Mouse (Mus musculus): ENCODE measurements around the gene Wipi2. TPM values are rescaled to one million over a fixed set of nuclear protein-coding genes. Genes with fewer than 3 reads are reported as not detected.

Wipi2 gene
- 100 to 1,000 TPM; 101 to 108 TPM for total RNA-seq (2021)

GRCm38 (mm10) chr5:142627398-142627797 lies at the start of gene Wipi2:
Wipi2 (plus strand) TSS chr5:142627698.
- DNase-seq (ENCODE audit: low spot score in 2 of 2), result no peak
- intact Hi-C loops (cut with DNase I), result no loop called here

GRCm38 (mm10) chr5:142578192-142578591 lies 49.3 kb upstream of the Wipi2 start:
- intact Hi-C loops (cut with DNase I), result no loop called here
- no peak for DNase-seq (ENCODE audit: low spot score in 2 of 2)

GRCm38 (mm10) chr5:142581517-142581916 lies 46.0 kb upstream of the Wipi2 start:
- intact Hi-C loops (cut with DNase I), result loop anchor here (1.0 kb wide), 1 partner anchor 39 kb away; no protein-coding TSS in a partner anchor
- DNase-seq (ENCODE audit: low spot score in 2 of 2), result peak; percentile 54 to 55

GRCm38 (mm10) chr5:142583616-142584126 lies 43.8 kb upstream of the Wipi2 start:
- intact Hi-C loops (cut with DNase I), result no loop called here

GRCm38 (mm10) chr5:142590953-142591616 lies 36.4 kb upstream of the Wipi2 start:
- DNase-seq (ENCODE audit: low spot score in 2 of 2), result no peak
- intact Hi-C loops (cut with DNase I), result no loop called here

More at GRCm38 (mm10) chr5:142583616-142584126, 43.8 kb upstream of the Wipi2 start:
- peak in 1 of 2 experiments; percentile 49 for DNase-seq (ENCODE audit: low spot score in 2 of 2)

- intact Hi-C loops (cut with DNase I), result no loop called here
- DNase-seq (ENCODE audit: low spot score in 2 of 2), result peak; percentile 41 to 43
Observed at GRCm38 (mm10) chr5:142595698-142596097, 31.8 kb upstream of the Wipi2 start.

GRCm38 (mm10) chr5:142596723-142597122 lies 30.8 kb upstream of the Wipi2 start:
- intact Hi-C loops (cut with DNase I), result no loop called here
- no peak for DNase-seq (ENCODE audit: low spot score in 2 of 2)

GRCm38 (mm10) chr5:142597648-142598390 lies 29.7 kb upstream of the Wipi2 start:
- DNase-seq (ENCODE audit: low spot score in 2 of 2), result no peak
- intact Hi-C loops (cut with DNase I), result no loop called here

GRCm38 (mm10) chr5:142604379-142604778 lies 23.1 kb upstream of the Wipi2 start:
- intact Hi-C loops (cut with DNase I), result no loop called here
- no peak for DNase-seq (ENCODE audit: low spot score in 2 of 2)

GRCm38 (mm10) chr5:142605288-142605687 lies 22.2 kb upstream of the Wipi2 start:
- no peak for DNase-seq (ENCODE audit: low spot score in 2 of 2)
- intact Hi-C loops (cut with DNase I), result no loop called here

- intact Hi-C loops (cut with DNase I), result no loop called here
Observed at GRCm38 (mm10) chr5:142608259-142608988, 19.1 kb upstream of the Wipi2 start, which contains the start of gene Mmd2. Mmd2 (minus strand) TSS chr5:142608800.

GRCm38 (mm10) chr5:142608989-142609325 lies 18.5 kb upstream of the Wipi2 start:
- intact Hi-C loops (cut with DNase I), result no loop called here
- DNase-seq (ENCODE audit: low spot score in 2 of 2), result no peak

More at GRCm38 (mm10) chr5:142608259-142608988, 19.1 kb upstream of the Wipi2 start, which contains the start of gene Mmd2:
- peak; percentile 65 to 72 for DNase-seq (ENCODE audit: low spot score in 2 of 2)

GRCm38 (mm10) chr5:142610362-142610761 lies 17.1 kb upstream of the Wipi2 start:
- intact Hi-C loops (cut with DNase I), result no loop called here
- no peak for DNase-seq (ENCODE audit: low spot score in 2 of 2)

GRCm38 (mm10) chr5:142614513-142614912 lies 13.0 kb upstream of the Wipi2 start:
- DNase-seq (ENCODE audit: low spot score in 2 of 2), result no peak
- intact Hi-C loops (cut with DNase I), result no loop called here

GRCm38 (mm10) chr5:142615638-142616037 lies 11.9 kb upstream of the Wipi2 start:
- no peak for DNase-seq (ENCODE audit: low spot score in 2 of 2)
- intact Hi-C loops (cut with DNase I), result no loop called here

- intact Hi-C loops (cut with DNase I), result no loop called here
Observed at GRCm38 (mm10) chr5:142616326-142616725, 11.2 kb upstream of the Wipi2 start.

GRCm38 (mm10) chr5:142619866-142620265 lies 7.6 kb upstream of the Wipi2 start:
- intact Hi-C loops (cut with DNase I), result loop anchor here (1.0 to 5.0 kb wide), 3 partner anchors 39 to 118 kb away; no protein-coding TSS in a partner anchor
- peak; percentile 46 to 55 for DNase-seq (ENCODE audit: low spot score in 2 of 2)

More at GRCm38 (mm10) chr5:142616326-142616725, 11.2 kb upstream of the Wipi2 start:
- no peak for DNase-seq (ENCODE audit: low spot score in 2 of 2)

GRCm38 (mm10) chr5:142621421-142621820 lies 6.1 kb upstream of the Wipi2 start:
- intact Hi-C loops (cut with DNase I), result loop anchor here (5.0 kb wide), 1 partner anchor 119 kb away; no protein-coding TSS in a partner anchor
- no peak for DNase-seq (ENCODE audit: low spot score in 2 of 2)

GRCm38 (mm10) chr5:142622134-142622533 lies 5.4 kb upstream of the Wipi2 start:
- intact Hi-C loops (cut with DNase I), result loop anchor here (5.0 kb wide), 1 partner anchor 120 kb away; no protein-coding TSS in a partner anchor

GRCm38 (mm10) chr5:142623080-142623479 lies 4.4 kb upstream of the Wipi2 start:
- intact Hi-C loops (cut with DNase I), result loop anchor here (5.0 kb wide), 1 partner anchor 121 kb away; no protein-coding TSS in a partner anchor

More at GRCm38 (mm10) chr5:142622134-142622533, 5.4 kb upstream of the Wipi2 start:
- no peak for DNase-seq (ENCODE audit: low spot score in 2 of 2)

More at GRCm38 (mm10) chr5:142623080-142623479, 4.4 kb upstream of the Wipi2 start:
- no peak for DNase-seq (ENCODE audit: low spot score in 2 of 2)

All from left cerebral cortex, postnatal 36 days (tissue).